Mouse (Mus musculus) CD4-positive helper T cell, adult 2 months (primary cell): ENCODE results near the gene Olfr1393.
"Not testable (repeated sequence)": the region's sequence is repeated elsewhere in the genome, so short reads cannot be mapped to it uniquely, and the experiment has no call there.

Source experiments
- DNase-seq: peaks from one replicate; pipeline ENCODE4 v3.0.0-alpha.2; 2012; ENCODE audit warnings: low read depth, missing footprints, low spot score

Olfr1393 gene

DNA sequence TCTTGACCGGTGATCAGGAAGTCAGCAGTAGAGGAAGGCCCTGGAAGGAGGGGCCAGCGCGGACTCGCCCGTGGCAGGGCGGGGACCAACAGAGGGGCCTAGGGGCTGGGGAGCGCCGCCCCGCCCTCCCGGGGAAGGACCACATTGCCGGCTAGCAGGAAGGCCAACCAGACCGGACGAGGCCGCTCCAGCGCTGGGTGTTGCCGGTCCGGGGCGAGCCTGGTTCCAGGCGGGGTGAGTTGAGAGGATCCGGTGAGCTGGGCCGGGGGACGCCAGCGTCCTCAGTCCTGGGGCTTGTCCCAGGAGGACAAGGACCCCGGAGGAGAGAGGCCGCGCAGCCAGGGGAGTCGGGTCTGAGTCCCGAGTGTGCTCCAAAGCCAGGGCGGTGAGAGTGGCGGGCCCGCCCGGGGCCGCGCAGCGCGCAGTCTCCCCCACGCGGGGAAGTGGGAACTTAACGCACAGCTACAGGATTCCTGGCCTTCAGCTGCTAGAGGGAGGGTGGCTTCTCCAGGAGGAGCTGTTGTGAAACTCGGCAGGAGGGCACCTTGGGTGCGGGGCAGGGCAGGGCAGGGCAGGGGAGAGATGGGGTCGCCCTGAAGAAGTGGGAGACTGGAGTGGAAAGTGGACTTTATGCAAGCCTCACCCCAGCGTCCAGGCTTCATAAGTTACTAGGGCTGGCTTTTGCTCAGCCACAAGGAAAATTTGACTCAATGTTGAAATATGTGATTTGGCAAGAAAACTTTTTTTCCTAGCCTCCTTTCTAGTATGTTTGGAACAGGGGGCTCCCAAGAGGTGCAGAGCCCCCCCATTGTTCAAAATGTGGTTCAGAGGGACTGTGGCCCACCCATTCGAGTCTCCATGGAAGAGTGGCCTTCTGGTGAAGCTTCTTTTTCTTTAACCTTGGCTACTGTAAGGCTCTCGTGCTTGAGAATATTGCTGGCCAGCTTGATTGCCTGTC lies 27.4 kb upstream of the Olfr1393 start:
- peak; percentile 80 for DNase-seq

DNA sequence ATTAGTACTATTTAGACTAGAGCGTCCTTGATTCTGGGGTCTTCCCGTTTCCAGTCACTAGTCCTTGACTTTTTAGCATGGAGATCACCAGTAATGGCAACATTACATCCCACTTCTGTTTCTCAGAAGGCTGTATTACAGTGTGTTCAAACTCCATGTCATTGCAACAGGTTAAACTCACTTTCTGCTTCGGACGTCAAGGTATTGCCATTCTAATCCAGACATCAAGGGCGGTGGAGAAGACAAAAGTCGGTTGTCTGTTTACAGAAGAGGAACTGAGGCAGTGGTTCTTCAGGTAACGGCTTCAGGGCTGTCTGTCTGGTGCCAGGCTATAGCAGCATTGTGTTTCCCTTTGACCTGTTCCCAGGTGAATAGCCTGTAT lies 26.7 kb upstream of the Olfr1393 start:
- DNase-seq = no peak

DNA sequence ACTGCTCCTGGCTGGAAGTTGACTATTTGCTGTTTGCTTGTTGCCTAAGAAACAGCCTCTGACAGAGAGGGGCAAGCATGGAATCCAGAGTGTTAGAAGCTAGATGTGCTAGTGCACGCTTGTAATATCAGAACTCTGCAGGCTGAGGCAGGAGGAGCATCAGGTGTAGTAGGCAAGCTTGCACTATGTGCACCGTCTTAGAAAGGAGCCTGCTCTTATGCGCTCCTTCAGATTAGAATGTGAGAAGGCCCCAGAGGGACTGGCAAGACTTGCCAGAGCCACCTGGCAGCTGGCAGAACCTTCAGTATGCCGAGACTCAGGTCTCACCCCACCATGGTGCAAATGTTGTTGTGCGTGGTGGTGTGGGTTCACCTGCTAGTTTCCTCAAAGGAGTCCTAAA lies 26.1 kb upstream of the Olfr1393 start:
- DNase-seq = no peak

DNA sequence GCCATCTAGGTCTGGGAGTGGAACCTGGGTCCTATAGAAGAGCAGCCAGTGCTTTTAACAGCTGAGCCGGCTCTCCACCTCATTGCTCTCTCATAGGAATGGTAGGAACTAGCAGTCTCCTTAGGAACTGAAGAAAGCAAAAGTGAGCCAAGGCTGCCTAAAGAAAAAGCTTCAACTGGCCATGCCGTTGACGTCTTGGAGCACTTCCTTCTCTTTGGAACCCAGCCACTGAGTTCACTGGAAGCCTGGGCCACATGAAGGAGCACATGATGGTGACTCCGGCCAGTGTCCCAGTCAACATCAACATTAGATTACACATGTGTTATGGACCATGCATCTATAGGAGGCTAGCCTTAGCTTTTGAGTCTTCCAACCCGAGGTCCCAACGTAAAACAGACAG lies 25.1 kb upstream of the Olfr1393 start:
- no peak for DNase-seq

DNA sequence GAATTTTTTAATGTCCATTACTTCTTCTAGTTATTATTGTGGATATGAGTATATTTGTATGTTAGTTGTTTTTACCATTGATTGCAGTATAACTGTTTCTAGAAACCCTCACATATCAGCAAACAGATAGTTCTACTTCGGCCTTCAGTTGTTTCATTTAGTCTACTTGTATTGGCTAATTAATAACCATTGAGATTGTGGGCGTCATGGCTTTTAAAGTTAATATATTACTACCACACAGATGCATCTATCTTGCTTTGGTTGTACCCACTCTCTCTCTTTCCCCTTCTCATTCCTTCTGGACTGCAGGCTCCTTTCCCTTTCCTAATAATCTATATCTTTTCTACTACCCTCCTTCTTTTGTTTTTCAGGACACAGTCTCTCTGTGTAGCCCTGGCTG lies 18.8 kb upstream of the Olfr1393 start:
- no peak for DNase-seq

DNA sequence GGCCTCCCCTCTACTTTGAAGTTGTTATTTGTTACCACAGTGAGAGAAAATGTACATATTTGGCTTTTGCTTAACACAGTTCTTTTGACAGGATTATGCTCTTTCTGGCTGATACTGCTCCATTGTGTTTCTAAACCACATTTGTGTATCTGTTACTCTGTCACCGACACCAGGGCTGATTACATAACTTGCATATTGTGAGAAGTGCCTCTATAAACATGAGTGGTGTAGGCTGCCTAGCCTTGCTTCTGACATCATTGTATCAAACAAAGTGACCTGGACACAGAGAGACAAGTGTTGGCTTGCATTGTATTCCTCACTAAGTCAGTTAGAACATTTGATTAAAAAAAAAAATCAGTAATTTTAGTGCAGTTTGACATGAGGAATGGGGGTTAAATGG lies 18.3 kb upstream of the Olfr1393 start:
- no peak for DNase-seq

DNA sequence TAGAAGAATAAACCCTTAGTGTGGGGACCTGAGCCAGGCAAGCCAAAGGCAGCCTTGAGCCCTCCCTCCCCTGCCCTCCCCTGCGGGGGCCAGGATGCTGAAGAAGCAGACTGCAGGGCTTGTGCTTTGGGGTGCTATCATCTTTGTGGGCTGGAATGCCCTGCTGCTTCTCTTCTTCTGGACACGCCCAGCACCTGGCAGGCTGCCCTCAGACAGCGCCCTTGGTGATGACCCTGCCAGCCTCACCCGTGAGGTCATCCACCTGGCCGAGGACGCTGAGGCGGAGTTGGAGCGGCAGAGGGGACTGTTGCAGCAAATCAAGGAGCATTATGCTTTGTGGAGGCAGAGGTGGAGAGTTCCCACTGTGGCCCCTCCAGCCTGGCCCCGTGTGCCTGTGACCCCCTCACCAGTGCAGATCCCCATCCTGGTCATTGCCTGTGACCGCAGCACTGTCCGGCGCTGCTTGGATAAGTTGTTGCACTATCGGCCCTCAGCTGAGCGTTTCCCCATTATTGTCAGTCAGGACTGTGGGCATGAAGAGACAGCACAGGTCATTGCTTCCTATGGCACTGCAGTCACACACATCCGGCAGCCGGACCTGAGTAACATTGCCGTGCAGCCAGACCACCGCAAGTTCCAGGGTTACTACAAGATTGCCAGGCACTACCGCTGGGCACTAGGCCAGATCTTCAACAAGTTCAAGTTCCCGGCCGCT lies 17.3 kb upstream of the Olfr1393 start:
- DNase-seq = no peak

DNA sequence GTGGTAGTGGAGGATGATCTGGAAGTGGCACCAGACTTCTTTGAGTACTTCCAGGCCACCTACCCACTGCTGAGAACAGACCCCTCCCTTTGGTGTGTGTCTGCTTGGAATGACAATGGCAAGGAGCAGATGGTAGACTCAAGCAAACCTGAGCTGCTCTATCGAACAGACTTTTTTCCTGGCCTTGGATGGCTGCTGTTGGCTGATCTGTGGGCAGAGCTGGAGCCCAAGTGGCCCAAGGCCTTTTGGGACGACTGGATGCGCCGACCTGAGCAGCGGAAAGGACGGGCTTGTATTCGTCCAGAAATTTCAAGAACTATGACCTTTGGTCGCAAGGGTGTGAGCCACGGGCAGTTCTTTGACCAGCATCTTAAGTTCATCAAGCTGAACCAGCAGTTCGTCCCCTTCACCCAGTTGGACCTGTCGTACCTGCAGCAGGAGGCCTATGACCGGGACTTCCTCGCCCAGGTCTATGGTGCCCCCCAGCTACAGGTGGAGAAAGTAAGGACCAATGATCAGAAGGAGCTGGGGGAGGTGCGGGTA lies 16.7 kb upstream of the Olfr1393 start:
- no peak for DNase-seq

DNA sequence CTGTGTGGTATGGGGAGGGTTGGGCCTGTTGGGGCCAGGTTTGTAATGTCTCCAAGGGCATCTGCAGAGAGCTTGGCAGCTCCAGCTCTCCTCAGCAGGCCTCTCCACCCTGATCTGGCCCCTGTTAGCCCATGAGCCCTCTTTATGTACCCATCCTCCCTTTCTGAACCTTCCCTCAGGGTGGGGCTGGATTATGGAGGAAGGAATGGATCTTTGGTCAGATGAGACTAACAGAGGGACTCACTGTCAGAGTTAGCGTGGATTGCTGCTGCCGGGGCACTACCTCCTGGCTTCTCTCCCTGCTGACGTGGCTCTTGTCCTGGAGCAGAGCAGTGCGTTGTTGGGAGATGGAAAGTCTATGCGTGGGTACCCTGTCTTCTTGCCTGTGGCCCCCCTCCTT lies 15.8 kb upstream of the Olfr1393 start:
- DNase-seq = no peak

DNA sequence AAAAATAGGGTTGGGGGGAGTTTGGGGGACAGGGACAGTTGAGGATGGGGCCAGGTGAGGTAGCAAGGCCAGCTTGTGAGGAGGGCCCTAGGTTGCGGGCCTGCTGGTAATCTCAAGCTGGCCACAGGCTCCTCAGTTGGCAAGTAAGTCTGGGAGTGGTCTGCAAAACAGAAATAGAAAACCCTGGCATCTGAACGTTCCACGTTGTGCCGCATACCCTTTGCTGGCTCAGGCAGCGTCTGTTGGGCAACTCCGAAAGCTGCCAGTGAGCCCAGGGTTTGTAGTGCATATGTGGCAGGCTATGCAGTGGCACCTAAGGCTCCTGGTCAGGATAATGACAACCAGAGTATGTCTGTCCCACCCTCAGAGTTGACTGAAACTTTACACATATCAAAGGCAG lies 15.0 kb upstream of the Olfr1393 start:
- DNase-seq = no peak

DNA sequence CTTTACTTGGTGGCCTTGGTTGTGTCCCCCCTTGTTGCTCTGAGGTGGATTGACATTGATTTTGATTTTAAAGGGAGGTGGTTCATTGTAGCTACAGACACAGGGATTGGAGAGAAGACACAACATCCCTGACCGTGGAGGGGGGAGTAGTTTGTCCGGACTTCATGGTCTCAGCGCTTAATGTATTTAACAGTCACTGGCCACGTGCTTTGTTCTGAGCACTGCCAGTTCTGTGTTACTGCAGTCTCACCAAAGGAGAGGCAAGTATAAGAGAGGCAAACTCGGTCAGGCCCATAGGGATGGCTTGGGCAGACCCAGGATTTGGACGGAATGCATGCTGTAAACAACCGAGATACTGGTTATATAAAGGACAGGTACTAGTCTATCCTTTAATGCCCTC lies 14.0 kb upstream of the Olfr1393 start:
- no peak for DNase-seq

DNA sequence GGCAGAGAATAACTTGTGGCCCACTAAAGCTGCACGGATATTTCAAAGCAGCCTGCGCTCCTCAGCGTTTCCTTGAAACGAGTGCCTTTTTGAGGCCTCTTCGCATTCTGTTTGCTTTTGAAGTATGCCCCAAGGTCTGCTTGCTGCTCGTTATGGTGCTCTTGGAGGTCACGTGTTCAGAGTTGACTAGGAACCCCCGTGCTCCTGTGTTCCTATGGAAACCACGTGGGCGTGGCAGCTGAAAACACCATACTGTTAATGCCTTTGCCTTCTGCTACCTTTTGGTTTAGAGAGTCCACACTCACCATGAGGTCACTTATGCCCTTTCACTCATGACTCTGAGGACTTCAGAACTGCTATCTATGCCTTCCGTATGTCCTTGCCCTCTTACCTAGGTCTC lies 13.5 kb upstream of the Olfr1393 start:
- DNase-seq = peak; percentile 73

DNA sequence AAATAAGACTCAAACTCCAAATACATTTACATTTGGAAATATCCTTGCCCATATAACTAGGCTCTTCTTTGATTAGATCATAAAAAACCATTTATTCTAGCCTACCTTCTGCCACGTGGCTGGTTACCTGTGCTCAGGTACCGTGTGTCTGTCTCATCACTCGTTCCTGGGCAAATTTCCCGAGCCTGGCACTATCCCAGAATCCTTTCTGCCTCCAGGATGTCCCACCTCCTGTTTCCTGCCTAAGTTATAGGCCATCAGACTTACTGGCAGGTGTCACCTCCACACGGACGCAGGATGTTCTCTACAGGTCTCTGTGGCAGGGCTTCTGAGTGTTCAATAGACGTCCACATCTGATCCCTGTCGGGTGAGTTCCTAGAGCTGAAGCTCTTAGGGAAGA lies 13.0 kb upstream of the Olfr1393 start:
- DNase-seq = no peak

DNA sequence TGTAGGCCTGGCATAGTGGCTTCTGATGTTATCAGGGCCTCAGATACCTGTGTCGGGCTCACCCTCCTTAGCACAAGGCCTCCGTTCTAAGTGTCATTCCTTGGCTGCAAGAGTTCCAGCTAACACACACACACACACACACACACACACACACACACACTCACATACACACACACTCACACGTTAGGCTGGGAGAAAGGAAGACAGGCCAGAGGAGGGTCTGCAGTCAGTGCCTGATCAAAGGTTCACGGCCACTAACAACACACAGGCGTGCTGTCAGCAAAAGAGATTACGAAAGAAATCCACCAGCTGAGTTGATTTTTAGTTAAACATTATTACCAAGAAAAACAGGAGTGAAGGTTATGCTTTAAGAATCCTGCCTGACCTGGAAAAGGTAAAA lies 11.4 kb upstream of the Olfr1393 start:
- DNase-seq = no peak

DNA sequence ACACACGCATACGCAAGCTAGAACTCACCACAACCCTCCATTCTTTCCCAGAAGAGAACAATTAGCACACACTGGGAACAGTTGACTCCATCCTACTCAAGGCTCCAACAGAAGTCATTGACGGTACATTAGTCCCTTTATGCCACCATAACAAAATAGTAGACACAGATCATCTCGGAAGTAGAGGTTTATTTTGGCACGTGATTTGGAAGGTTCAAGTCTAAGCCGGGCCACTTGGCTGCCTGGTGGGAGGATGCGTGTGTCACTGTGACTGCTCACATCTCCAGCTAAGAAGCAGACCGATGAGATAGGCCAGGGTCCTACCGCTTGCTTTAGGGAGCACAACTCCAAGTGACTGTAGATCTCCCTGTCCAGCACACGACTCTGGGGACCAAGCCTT lies 10.8 kb upstream of the Olfr1393 start:
- no peak for DNase-seq

DNA sequence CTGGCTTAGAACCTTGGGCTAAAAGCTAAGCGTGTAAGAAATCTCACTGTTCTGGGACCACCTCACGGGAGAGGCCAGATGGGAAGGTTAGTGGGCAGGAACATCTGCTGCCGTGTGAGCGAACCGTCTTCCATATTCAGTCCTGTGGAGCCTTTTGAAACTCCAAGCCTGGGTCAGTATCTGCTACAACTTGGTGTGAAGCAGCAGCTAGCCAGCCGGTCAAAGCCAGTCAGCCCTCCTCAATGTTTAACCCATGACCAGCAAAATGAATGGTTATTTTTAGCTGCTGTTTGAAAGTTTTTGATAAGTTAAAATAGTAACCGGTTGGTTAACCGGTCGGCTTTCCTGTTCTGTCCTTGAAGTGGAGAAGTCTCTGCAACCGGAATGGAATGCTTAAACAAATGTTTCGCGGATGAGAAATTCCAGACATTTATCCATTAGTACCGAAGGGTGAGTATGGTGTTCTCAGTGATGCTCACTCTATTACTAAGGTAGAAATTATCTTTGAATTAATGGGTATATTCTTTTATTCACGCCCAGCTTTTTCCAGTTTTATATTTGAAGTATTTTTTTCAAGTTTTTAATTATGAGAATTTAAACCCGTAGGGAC lies 10.0 kb upstream of the Olfr1393 start:
- DNase-seq = no peak

DNA sequence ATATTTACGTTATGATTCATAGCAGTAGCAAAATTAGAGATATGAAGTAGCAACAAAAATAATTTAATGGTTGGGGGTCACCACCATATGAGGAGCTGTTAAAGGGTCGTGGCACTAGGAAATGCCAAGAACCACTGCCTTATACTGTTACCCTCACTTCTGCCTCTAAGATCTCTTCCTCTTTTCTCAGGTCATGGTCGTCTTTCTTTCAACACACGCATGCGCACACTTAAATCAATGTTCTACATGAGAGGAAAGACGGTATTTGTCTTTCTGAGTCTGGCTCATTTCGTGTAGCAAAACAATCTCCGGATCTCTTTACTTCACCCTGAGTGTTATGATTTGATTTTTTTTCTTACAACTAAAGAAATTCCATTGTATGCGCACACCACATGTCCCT lies 8.3 kb upstream of the Olfr1393 start:
- DNase-seq = no peak

DNA sequence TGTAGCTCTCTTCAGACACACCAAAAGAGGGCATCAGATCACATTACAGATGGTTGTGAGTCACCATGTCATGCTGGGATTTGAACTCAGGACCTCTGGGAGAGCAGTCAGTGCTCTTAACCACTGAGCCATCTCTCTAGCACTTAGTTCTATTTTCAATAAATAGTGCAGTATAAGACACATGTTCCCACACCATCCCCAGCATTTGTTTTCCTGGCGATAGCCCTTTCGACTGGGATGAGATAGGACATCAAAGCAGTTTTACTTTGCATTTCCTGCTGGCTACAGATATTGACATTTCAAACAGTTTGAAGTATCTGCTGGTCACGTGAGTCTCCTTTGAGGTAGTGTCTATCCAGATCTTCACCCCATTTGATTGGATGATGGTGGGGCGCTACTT lies 7.7 kb upstream of the Olfr1393 start:
- DNase-seq = no peak

DNA sequence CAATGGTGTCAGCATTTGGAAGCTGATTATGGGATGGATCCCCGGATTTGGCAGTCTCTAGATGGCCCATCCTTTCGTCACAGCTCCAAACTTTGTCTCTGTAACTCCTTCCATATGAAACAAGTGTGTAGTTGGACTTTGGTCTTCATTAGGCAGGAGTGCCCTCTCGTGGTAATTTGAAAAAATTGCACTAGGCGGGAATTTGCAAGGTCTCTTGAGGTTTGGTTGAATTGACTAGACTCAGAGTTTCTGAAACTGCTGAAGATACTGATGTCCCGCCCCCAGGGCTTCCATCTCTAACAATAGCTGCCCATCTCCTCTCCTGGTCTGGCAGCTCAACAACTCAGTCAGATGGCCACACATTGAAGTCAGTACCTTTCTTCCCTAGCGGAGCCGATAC lies 6.8 kb upstream of the Olfr1393 start:
- DNase-seq = peak; percentile 68

DNA sequence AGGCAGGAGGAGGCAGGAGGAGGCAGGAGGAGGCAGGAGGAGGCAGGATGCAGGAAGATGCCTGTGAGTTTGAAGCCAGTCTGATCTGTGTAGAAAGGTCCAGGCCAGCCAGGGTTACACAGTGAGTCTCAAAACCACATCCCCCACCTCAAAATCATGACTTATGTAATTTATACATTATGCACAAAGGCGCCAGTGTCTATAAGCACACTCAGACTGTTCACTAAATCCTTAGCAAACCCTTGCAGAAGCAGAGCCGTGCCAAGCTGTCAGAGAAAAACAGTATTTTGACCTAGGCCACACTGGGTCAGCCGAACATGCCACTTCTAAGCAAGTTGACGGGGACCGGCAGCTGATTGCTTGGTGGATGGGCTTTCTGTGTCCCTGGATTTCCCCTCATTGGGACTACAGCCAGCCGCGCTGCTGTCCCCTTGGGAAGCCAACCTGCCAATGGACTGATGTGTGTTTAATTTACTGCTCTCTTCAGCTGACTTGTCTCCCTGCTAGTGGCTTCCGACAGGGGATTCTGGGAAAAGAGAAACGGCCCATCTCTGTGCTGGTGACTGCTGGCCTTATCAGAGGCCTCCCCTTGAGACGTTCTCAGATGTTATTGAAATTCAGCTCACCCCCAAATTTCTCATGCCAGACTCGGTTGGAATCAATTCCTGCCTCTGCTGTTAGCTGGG lies 4.1 kb upstream of the Olfr1393 start:
- no peak for DNase-seq

DNA sequence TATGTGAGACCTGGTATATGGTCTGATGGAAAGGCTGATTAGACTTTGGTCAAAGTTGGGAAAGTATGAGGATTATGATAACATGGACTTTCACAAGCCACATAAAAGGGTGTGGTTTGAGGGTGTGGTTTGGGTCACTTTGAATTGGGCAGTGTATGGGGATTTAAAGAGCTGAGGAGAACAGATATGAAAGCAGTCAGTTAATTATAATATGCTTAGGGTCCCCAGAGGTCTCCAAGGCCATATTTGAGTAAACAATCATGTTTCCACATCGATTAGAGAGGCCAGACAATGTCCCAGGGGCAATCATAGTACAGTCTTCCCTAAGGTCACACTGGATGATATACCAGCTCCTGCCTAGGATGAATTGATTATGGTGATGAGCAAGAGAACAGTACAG lies 6.9 kb downstream of the Olfr1393 start, which contains the start of gene Olfr1392:
Olfr1392 (plus strand) TSS at position 301 of the 400 bp plus-strand sequence.
- not testable (repeated sequence) for DNase-seq

DNA sequence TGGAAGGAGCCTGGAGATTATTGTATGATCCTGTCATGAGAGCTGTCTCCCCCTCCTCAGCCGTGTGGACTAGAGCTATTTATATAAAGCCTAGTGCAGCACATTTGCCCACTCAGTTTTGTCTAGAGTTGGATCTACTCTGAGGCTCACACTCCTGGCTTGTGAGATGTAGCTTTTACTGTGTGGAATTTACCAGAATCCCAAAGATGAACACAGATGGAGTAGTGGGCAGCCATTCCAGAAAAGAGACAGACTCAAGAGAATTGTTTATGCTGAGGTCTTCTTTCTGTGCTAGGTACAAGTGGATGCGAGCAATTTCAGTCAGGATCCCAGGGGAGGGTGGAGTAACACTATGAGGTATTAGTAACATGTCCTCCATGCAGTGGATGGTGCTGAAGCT lies 9.1 kb downstream of the Olfr1393 start:
- DNase-seq = no peak
